Mouse (Mus musculus) brain, embryonic 14.5 days (tissue): ENCODE measurements at regions not wholly inside any gene's neighbourhood (a gene's known extent, or its start where the extent isn't known, plus 50 kb on each side); places are given as distances from the start of the nearest gene placed in this dataset.

Experiments
- CTCF ChIP-seq: fragments of 200-500 bp; IDR thresholded peaks from 2 replicates; pipeline ENCODE4 v1.5.1; 2012; ENCODE audit warnings: inconsistent platforms, mild to moderate bottlenecking, moderate library complexity, borderline replicate concordance; ENCODE audit not compliant: insufficient read depth, insufficient read length; ENCODE audit errors: extremely low read depth
- POLR2A ChIP-seq: fragments of 200-500 bp; IDR thresholded peaks from 2 replicates; pipeline ENCODE4 v1.6.1; 2012; ENCODE audit warnings: mild to moderate bottlenecking, inconsistent platforms, borderline replicate concordance; ENCODE audit not compliant: poor library complexity, insufficient read depth, insufficient read length, severe bottlenecking; ENCODE audit errors: extremely low read depth

GRCm38 (mm10) chr13:28669832-28670585 lies 283.5 kb downstream of the Sox4 start:
- no peak for TF ChIP-seq POLR2A
- TF ChIP-seq CTCF, result no peak
